Mouse (Mus musculus) liver, postnatal 0 days (tissue): ENCODE results near the gene Cenpe.

Source experiments
- CTCF ChIP-seq: sonication (generic); IDR thresholded peaks from 2 replicates; pipeline ENCODE4 v1.5.1; 2016; ENCODE audit warnings: antibody characterized with exemption, low read depth
- EP300 ChIP-seq: IDR thresholded peaks from 2 replicates; pipeline ENCODE4 v1.6.1; 2016; ENCODE audit warnings: antibody characterized with exemption, low read depth, mild to moderate bottlenecking

DNA sequence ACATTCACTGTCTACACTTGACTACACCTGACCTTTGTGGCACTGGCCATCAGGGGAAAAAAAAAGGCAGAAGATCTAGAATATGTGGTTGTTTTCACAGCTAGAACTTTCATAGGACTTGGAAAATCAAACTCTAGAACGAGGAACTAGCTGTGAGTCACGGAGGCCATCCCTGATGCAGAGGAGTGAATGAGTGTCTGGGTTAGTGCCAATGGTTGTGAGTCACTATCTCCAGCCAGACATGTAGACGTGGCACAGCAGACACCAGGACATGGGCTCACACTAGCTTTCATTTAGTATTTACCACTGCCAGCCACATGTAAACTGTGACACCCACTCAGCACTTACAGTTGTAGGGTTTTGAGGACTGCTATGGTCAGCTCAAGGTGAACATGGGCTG, 86.2 kb downstream of the Cenpe start:
- TF ChIP-seq CTCF (no peak), EP300 (no peak)
